Mouse (Mus musculus) neutrophil, adult 65 days (primary cell): ENCODE data around the gene Ttc1. TPM values are rescaled to one million over a fixed set of nuclear protein-coding genes. Genes with fewer than 3 reads are reported as not detected.

Experiments used
- total RNA-seq: library from RNA; stranded (reverse); gene quantifications from 2 replicates; pipeline ENCODE4 v1.2.4, GENCODE M21; 2023

Ttc1 gene
- 42.8 and 45.0 TPM in 2 replicates for total RNA-seq

DNA sequence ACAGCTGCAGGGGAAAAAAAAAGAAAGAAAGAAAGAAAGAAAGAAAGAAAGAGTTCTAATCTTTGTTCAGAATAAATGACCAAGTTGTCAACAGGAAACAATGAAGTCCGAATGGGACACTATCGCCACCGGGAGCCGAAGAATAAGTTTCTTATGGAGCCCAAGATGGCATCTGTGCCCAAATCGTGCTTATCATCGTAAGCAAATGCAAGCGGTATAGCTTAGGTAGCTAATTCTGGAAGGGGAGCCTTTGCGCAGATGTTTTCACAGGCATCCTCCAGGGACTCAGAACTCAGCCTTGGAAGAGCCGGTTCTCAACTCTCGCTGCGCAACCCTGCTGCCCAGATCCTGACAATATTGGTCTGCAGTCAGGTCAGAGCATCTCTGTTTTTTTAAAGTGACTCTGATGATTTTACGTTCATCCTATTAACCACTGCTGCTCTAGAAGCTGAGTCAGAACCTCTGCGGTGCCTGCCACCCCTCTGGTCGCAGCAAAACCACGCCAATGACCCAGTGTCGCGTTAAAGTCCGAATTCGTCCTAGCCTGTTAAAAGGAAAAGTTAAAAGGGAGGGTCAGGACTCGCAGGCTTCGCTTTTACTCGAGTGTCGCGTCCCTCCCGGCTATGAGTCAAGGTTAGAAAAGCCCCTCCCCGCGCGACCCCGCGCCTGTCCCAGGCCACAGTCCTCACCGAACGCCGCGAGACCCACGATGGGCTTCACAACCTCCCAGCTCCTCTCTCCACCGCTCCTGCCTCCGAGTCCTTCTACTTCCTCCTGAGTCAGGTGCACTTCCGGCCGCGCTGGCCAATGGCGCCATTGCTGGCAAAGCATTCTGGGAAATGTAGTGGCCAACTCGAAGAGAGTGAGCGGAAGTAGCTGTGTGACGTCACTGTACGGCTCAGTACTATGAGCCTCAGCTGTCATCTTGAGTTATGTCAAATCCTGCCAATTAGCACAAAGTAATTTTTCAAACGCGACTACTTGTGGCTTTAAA, at the start of gene Ttc1:
TSS of gene Ttc1 (minus strand) at position 776 of the 994 bp plus-strand sequence.

DNA sequence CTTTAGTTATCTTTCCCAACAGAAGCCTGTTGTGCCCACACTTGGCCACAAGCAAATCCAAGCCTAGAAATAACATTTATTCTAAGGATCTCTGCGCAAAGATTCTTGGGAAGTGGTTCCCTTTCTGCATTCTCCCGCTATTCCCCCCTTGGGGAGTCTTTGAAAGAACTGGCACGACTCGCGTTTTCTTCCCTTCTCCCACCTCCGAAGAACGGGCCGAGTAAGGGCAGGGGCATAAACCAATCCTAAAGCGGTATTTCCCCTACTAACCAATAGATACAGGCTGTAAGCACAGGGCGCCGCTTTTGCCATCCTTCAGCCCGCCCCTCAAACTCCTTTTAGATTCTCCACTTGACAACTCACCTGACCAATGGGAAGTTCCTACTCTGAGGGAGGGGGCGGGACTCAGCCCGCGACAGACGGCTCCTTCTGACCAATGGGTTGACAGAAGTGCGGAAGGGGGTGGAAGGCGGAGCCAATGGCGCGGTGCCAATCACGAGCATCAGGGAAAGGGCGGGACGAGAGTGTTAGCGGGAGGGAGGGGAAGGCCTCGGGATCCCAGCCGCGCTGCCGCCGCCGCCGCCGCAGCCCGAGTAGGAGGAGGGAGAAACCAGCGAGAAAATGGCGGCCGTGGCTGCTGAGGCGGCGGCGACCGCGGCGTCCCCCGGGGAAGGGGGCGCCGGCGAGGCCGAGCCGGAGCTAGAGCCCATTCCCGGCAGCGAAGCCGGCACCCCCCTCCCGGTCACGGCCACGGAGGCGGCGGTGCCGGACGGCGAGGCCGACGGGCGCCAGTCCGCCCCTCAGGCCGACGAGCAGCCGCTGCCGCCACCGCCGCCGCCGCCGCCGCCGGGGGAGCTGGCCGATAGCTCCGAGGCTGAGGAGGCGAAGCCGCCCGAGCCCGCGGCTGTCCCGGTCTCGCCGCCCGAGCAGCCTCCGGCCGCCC, 66.1 kb downstream of the Ttc1 start, which contains the start of gene Pwwp2a:
TSS of gene Pwwp2a (plus strand) at position 527 of the 943 bp plus-strand sequence.

Other genes starting within 250 kb of the Ttc1 start
- gene Ccnjl, start 219.2 kb downstream of the Ttc1 start, total RNA-seq = 0.66 TPM in 1 of 2 replicates, not detected in the other
- gene 4933415A04Rik, start 161.0 kb downstream of the Ttc1 start, total RNA-seq = not detected in 2 replicates
- gene Fabp6, start 146.5 kb downstream of the Ttc1 start, total RNA-seq = not detected in 2 replicates
- gene Pwwp2a, start 66.0 kb downstream of the Ttc1 start, total RNA-seq = 33.1 and 39.4 TPM in 2 replicates
- not detected in 2 replicates for gene Adra1b, start 153.2 kb upstream of the Ttc1 start, total RNA-seq